Mouse (Mus musculus) heart, postnatal 0 days (tissue): ENCODE measurements around the gene Oat. TPM values are rescaled to one million over a fixed set of nuclear protein-coding genes. Genes with fewer than 3 reads are reported as not detected.
A peak's percentile ranks its signal among the peaks of the same experiment; 100 is the strongest.

Source experiments
- ATAC-seq: fragments of 200-750 bp; cut with Nextera tagmentation; 2 replicates; pipeline ENCODE4 v1.8.0; 2017; ENCODE audit warnings: low read depth, moderate number of reproducible peaks, moderate library complexity; ENCODE audit not compliant: insufficient read depth
- DNase-seq: peaks from one replicate; pipeline ENCODE4 v3.0.0-alpha.2; 2016; ENCODE audit warnings: low spot score
- H3K27ac ChIP-seq: fragments of 300-500 bp; sonication (generic); 2 replicates; pipeline ENCODE4 v1.5.1; 2014; ENCODE audit warnings: low read depth, mild to moderate bottlenecking
- H3K27me3 ChIP-seq: fragments of 300-500 bp; sonication (generic); 2 replicates; pipeline ENCODE4 v1.6.1; 2014; ENCODE audit warnings: low read length, mixed read lengths; ENCODE audit not compliant: control insufficient read depth, insufficient read depth
- H3K36me3 ChIP-seq: fragments of 300-500 bp; sonication (generic); replicated peaks from 2 replicates; pipeline ENCODE4 v1.6.1; 2014; ENCODE audit warnings: low read length, mixed read lengths; ENCODE audit not compliant: control insufficient read depth, insufficient read depth
- H3K4me1 ChIP-seq: fragments of 300-500 bp; sonication (generic); 2 replicates; pipeline ENCODE4 v1.6.1; 2014; ENCODE audit warnings: antibody characterized with exemption; ENCODE audit not compliant: control insufficient read depth, insufficient read depth
- H3K4me2 ChIP-seq: fragments of 300-500 bp; sonication (generic); 2 replicates; pipeline ENCODE4 v1.6.1; 2014; ENCODE audit warnings: low read depth, mild to moderate bottlenecking, low read length, moderate library complexity
- H3K4me3 ChIP-seq: fragments of 300-500 bp; sonication (generic); 2 replicates; pipeline ENCODE4 v1.5.1; 2014; ENCODE audit warnings: low read depth, low read length
- H3K9ac ChIP-seq: fragments of 300-500 bp; sonication (generic); replicated peaks from 2 replicates; pipeline ENCODE4 v1.6.1; 2014; ENCODE audit warnings: low read depth, low read length, mixed read lengths
- H3K9me3 ChIP-seq: fragments of 300-500 bp; sonication (generic); replicated peaks from 2 replicates; pipeline ENCODE4 v1.6.1; 2016; ENCODE audit warnings: low read length; ENCODE audit not compliant: control insufficient read depth
- CTCF ChIP-seq: IDR thresholded peaks from 2 replicates; pipeline ENCODE4 v1.5.1; 2016; ENCODE audit warnings: antibody characterized with exemption, control low read depth, low read depth
- EP300 ChIP-seq: IDR thresholded peaks from 2 replicates; pipeline ENCODE4 v1.6.1; 2016; ENCODE audit warnings: antibody characterized with exemption, low read depth
- WGBS: fragments of 180-500 bp; shearing (Covaris S2); extraction: QIAGEN DNeasy Blood & Tissue Kit; methylation state at CpG from one replicate; pipeline ENCODE4 v1.1.7; 2014; 5-methylcytosine and 5-hydroxymethylcytosine counted together
- polyA plus RNA-seq: library from polyadenylated mRNA; unstranded; fragments of >200 nt; fragmentation: Nextera tagmentation; extraction: Ambion mirVana; gene quantifications from 2 replicates; pipeline ENCODE4 v1.2.1, GENCODE M21; 2015
- total RNA-seq: library from RNA; depleted of rRNA; stranded (reverse); fragments of >200 nt; gene quantifications from 2 replicates; pipeline ENCODE4 v1.2.3, GENCODE M21; 2014; ENCODE audit warnings: low replicate concordance

Oat gene
- total and polyA plus RNA-seq, 2 experiments from 2014 or later: 157 to 208 TPM

GRCm38 (mm10) chr7:132597251-132598041 lies 21.2 kb upstream of the Oat start:
- peak overlapping the region; percentile 60 for H3K4me3 ChIP-seq
- H3K27me3 ChIP-seq: peaks cover 71% of the 10 kb centered on the region
- no peaks in the 10 kb centered on the region for H3K36me3 ChIP-seq
- under 1% methylated on average over 58 of the region's 60 CpGs for WGBS
- DNase-seq (no peak), ATAC-seq (peak; percentile 39; the same call in 1 of the 2 replicates)
- H3K9ac ChIP-seq: peak overlapping the region; percentile 18
- H3K4me1 ChIP-seq: peaks cover 12% of the 10 kb centered on the region
- TF ChIP-seq CTCF (no peak), EP300 (no peak)
- H3K9me3 ChIP-seq: no peaks in the 10 kb centered on the region
- H3K27ac ChIP-seq: no peak overlapping the region
- H3K4me2 ChIP-seq: peak overlapping the region; percentile 98

DNA sequence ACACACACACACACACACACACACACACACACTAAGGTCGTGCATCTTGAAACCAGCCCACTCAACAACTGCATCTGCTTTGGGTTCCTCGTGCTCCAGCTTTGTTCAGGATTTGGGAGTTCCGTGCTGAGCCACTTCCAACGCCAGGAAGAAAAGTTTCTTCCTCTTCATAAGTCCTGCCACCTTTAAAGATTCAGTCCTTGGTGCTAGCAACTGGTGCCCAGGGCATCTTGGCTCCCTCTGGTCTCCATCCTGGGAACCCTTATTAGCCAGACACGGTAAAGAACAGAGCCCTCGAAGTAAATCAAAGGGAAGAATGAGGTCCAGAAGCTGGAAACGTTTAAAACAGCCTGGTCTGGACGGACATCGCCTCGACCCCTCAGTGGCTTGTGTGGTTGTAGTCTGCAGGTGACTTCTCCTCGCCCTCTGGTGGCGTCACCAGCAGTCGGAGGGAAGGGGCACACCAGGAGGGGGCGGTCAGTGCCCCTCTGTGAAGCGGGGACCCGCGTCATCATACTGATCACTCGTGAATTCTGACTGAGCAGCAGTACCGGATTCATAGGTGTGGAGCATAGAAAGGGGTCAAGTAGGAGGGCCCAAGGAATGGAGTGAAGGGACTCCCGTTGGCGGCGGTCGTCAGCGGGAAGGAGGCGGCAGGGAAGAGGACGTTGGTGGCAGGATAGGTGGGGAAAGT lies 20.5 kb upstream of the Oat start:
- peak; percentile 19; the same call in 1 of the 2 replicates for ATAC-seq
- peak overlapping the region; percentile 60 for H3K4me3 ChIP-seq
- H3K27ac ChIP-seq: no peak overlapping the region
- H3K36me3 ChIP-seq: no peaks in the 10 kb centered on the region
- no peaks in the 10 kb centered on the region for H3K9me3 ChIP-seq
- peaks cover 12% of the 10 kb centered on the region for H3K4me1 ChIP-seq
- peak overlapping the region; percentile 18 for H3K9ac ChIP-seq
- peaks cover 63% of the 10 kb centered on the region for H3K27me3 ChIP-seq
- WGBS: 10% methylated on average over 25 of the region's 26 CpGs
- peak overlapping the region; percentile 98 for H3K4me2 ChIP-seq
- peak; percentile 31 for TF ChIP-seq CTCF
- no peak for TF ChIP-seq EP300
- DNase-seq: no peak

GRCm38 (mm10) chr7:132595787-132596186 lies 19.6 kb upstream of the Oat start:
- Histone ChIP-seq H3K4me3 (no peak overlapping the region), H3K27ac (no peak overlapping the region), H3K4me1 (peaks cover 12% of the 10 kb centered on the region), H3K9ac (no peak overlapping the region), H3K9me3 (no peaks in the 10 kb centered on the region), H3K4me2 (no peak overlapping the region), H3K27me3 (peaks cover 54% of the 10 kb centered on the region), H3K36me3 (no peaks in the 10 kb centered on the region)
- DNase-seq (no peak), ATAC-seq (no peak)
- WGBS: 90% methylated on average over 3 of the region's 3 CpGs
- no peak for TF ChIP-seq EP300
- no peak for TF ChIP-seq CTCF

GRCm38 (mm10) chr7:132594325-132594724 lies 18.1 kb upstream of the Oat start:
- DNase-seq (no peak), ATAC-seq (no peak)
- Histone ChIP-seq H3K4me3 (no peak overlapping the region), H3K27ac (no peak overlapping the region), H3K4me1 (peaks cover 11% of the 10 kb centered on the region), H3K9ac (no peak overlapping the region), H3K9me3 (no peaks in the 10 kb centered on the region), H3K27me3 (peaks cover 40% of the 10 kb centered on the region), H3K4me2 (no peak overlapping the region), H3K36me3 (no peaks in the 10 kb centered on the region)
- TF ChIP-seq EP300 (no peak), CTCF (no peak)
- 90% methylated on average over 2 of the region's 2 CpGs for WGBS

DNA sequence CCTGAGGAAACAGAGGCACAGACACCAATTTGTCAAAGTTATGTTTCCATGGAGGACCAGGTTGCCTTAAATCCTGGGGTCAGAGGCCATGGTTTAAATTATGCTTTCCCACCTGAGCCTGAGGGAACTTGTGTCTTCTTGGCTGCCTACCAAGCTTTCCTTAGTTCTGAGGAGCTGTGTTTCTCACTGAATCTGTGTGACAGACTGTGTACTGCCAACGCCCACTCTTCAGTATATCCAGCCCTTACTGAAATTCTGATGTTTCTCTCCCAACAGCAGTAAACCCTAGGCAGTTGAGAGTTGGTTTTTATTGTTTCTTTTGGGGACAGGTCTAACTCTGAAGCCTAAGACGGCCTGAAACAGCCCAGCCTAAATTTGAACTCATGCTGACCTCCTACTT lies 17.6 kb upstream of the Oat start:
- Histone ChIP-seq H3K36me3 (no peaks in the 10 kb centered on the region), H3K27me3 (peaks cover 34% of the 10 kb centered on the region), H3K4me1 (peaks cover 7% of the 10 kb centered on the region), H3K4me2 (no peak overlapping the region), H3K9me3 (no peaks in the 10 kb centered on the region), H3K9ac (no peak overlapping the region), H3K27ac (no peak overlapping the region), H3K4me3 (no peak overlapping the region)
- DNase-seq (no peak), ATAC-seq (no peak)
- 70% methylated on average over 2 of the region's 2 CpGs for WGBS
- no peak for TF ChIP-seq CTCF
- no peak for TF ChIP-seq EP300
